Mouse (Mus musculus) ES-Bruce4 (cell line): ENCODE measurements around the gene Cyp27b1.

Experiments
- CTCF ChIP-seq: IDR thresholded peaks from one replicate; pipeline ENCODE4 v1.8.1; 2011; ENCODE audit warnings: low read depth, low read length
- EP300 ChIP-seq: IDR thresholded peaks from 2 replicates; pipeline ENCODE4 v1.6.1; 2011; ENCODE audit warnings: low read depth, low read length; ENCODE audit not compliant: insufficient read depth
- POLR2A ChIP-seq: IDR thresholded peaks from one replicate; pipeline ENCODE4 v1.8.1; 2011; ENCODE audit warnings: low read length; ENCODE audit not compliant: insufficient read depth

GRCm38 (mm10) chr10:127000529-127000928, 47.5 kb upstream of the Cyp27b1 start, which contains the start of gene Avil:
- TF ChIP-seq POLR2A (no peak), CTCF (no peak), EP300 (no peak)
